Mouse (Mus musculus): ENCODE measurements around the gene Atp7a. TPM values are rescaled to one million over a fixed set of nuclear protein-coding genes. Genes with fewer than 3 reads are reported as not detected.

Atp7a gene
- total RNA-seq, 2 experiments from 2014 or later = 6.2 to 7.2 TPM

- no peak for DNase-seq (ENCODE audit: extremely low spot score in 1 of 2, low spot score in 1 of 2)
These were observed 136.9 kb downstream of the Atp7a start for GRCm38 (mm10) chrX:106163995-106164394.

DNA sequence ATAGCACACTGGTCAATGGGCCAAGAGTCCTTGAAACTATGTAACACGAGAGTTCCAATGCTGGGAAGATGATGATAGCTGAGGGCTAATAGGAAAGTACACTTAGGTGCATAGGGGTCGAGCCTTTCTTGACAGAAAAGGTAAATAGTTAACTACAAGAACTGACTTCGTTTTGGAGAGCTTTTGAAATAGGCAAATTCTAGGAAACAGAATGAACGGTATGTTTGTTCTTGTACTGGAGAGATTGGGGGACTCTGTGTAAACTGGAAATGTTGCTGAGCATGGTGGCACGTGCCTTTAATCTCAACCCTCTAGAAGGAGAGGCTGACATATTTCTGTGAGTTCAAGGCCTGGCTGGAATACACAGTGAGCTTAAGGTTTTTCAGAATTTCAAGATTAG, 137.5 kb downstream of the Atp7a start:
- no peak for DNase-seq (ENCODE audit: extremely low spot score in 1 of 2, low spot score in 1 of 2)

- DNase-seq (ENCODE audit: extremely low spot score in 1 of 2, low spot score in 1 of 2) = no peak
These were observed 138.0 kb downstream of the Atp7a start for GRCm38 (mm10) chrX:106165089-106165488.

- peak; percentile 33 to 73 for DNase-seq (ENCODE audit: extremely low spot score in 1 of 2, low spot score in 1 of 2)
These were observed 144.2 kb downstream of the Atp7a start for GRCm38 (mm10) chrX:106171106-106171852.

DNA sequence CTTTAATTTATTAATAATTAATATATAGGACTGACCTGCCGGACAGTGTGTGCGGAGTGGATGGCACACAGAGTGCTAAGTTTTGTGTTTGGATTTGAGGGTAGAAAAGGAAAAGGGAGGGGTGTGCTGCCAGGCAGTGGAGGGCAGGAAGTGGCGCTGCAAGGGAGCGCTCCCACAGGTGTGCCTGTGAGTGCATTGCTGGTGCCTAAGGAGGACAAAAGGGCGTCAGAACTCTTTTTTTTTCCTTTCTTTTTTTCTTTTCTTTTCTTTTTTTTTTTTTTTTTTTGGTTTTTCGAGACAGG, 144.7 kb downstream of the Atp7a start:
- DNase-seq (ENCODE audit: extremely low spot score in 1 of 2, low spot score in 1 of 2) = no peak

Other genes starting within 250 kb of the Atp7a start
- gene Atrx, start 97.9 kb upstream of the Atp7a start, total RNA-seq (2021) = 100 to 1,000 TPM; 147 to 187 TPM
- gene Magt1, start 15.4 kb upstream of the Atp7a start, total RNA-seq (2021) = 10 to 100 TPM; 14.2 to 17.3 TPM
- 100 to 1,000 TPM; 315 to 325 TPM for gene Cox7b, start 11.6 kb upstream of the Atp7a start, total RNA-seq (2021)
- gene Tlr13, start 115.9 kb downstream of the Atp7a start, total RNA-seq (2021) = 1 to 10 TPM; 1.7 TPM
- gene Pgk1, start 159.8 kb downstream of the Atp7a start, total RNA-seq (2021) = 100 to 1,000 TPM; 448 to 493 TPM
- gene Taf9b, start 193.9 kb downstream of the Atp7a start, total RNA-seq (2021) = 10 to 100 TPM; 23.3 to 23.9 TPM
- not detected for gene Fnd3c2, start 228.1 kb downstream of the Atp7a start, total RNA-seq (2021)

Data from layer of hippocampus, postnatal 25 days (tissue).